Mouse (Mus musculus): ENCODE data around the gene Pga5. TPM values are rescaled to one million over a fixed set of nuclear protein-coding genes. Genes with fewer than 3 reads are reported as not detected.
A peak's percentile ranks its signal among the peaks of the same experiment; 100 is the strongest.

The Pga5 gene
- polyA plus RNA-seq, 1 experiment, result not detected

DNA sequence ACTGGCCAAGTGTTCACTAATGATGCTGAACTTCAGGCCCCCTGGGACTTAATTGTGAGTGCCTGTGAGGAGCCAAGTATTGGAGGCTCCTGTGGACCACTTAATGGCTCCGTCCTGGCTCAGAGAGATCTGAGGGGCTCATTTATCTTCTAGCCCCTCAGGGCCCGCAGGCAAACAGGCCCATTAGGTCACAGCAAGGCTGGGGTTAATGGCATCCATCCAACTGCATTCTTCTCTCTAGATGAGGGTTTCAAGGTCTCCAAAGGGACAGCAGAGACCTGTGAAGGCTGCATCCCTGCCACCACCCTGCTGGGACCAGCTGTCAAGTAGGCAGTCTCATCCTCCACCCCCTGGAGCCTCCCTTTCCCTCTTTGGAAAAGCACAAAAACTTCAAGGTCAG lies 41.9 kb upstream of the Pga5 start:
- H3K27ac ChIP-seq (ENCODE audit: insufficient read depth, low read length), result 0 out of 2 replicates have a peak overlapping the region, but pooled peaks have one; percentile 8
- TF ChIP-seq POLR2A (IDR thresholded peaks at IDR 0.05; ENCODE audit: low read depth, low read length), result no peak
- no peak for TF ChIP-seq CTCF (IDR thresholded peaks at IDR 0.05; ENCODE audit: extremely low read depth, insufficient read depth, insufficient read length, insufficient replicate concordance)
- H3K36me3 ChIP-seq (ENCODE audit: control insufficient read depth, insufficient read depth, low read length), result no peaks in the 10 kb centered on the region
- 95% methylated on average over 2 of the region's 2 CpGs for WGBS
- no peaks in the 10 kb centered on the region for H3K27me3 ChIP-seq (ENCODE audit: control insufficient read depth, insufficient read depth, low read length)
- no peak for DNase-seq (ENCODE audit: low read depth in 1 of 2, low spot score in 2 of 2)
- no peaks in the 10 kb centered on the region for H3K4me1 ChIP-seq (ENCODE audit: control insufficient read depth, insufficient read depth, insufficient read length)
- no peak overlapping the region for H3K4me3 ChIP-seq (ENCODE audit: extremely low read depth, insufficient read depth, insufficient read length)

DNA sequence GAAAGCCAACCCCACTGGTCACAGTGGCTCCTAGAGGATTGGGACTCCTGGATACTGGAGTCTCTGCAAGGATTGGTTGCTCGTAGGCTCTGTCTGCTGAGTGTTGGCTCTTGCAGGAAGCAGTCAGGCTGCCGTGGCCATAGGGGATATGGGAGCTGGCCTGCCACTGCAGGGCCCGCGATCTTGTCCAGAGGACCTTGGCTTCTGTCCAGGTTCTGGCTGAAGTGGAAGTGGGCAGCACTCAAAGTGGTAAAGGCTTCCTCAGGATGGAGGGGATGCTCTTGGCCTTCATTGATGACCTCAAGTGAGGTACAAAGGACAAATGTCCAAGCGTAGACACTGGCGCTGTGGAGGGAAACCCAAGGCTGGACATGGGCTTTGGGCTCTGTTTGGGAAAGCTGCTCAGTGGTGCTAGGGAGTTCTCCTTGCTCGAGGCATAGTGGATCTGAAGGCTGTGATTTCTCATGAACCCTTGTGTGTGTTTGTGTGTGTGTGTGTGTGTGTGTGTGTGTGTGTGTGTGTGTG lies 40.4 kb upstream of the Pga5 start:
- Histone ChIP-seq H3K4me3 (ENCODE audit: extremely low read depth, insufficient read depth, insufficient read length) (no peak overlapping the region), H3K4me1 (ENCODE audit: control insufficient read depth, insufficient read depth, insufficient read length) (no peaks in the 10 kb centered on the region), H3K36me3 (ENCODE audit: control insufficient read depth, insufficient read depth, low read length) (peaks cover 2% of the 10 kb centered on the region; the same call in 1 of the 2 replicates), H3K27me3 (ENCODE audit: control insufficient read depth, insufficient read depth, low read length) (no peaks in the 10 kb centered on the region), H3K27ac (ENCODE audit: insufficient read depth, low read length) (no peak overlapping the region)
- TF ChIP-seq CTCF (IDR thresholded peaks at IDR 0.05; ENCODE audit: extremely low read depth, insufficient read depth, insufficient read length, insufficient replicate concordance), result no peak
- 72% methylated on average over 7 of the region's 7 CpGs for WGBS
- DNase-seq (ENCODE audit: low read depth in 1 of 2, low spot score in 2 of 2), result no peak

- WGBS, result 73% methylated on average over 6 of the region's 6 CpGs
- no peaks in the 10 kb centered on the region for H3K4me1 ChIP-seq (ENCODE audit: control insufficient read depth, insufficient read depth, insufficient read length)
- no peak for DNase-seq (ENCODE audit: low read depth in 1 of 2, low spot score in 2 of 2)
- peaks cover 20% of the 10 kb centered on the region for H3K36me3 ChIP-seq (ENCODE audit: control insufficient read depth, insufficient read depth, low read length)
- H3K27me3 ChIP-seq (ENCODE audit: control insufficient read depth, insufficient read depth, low read length), result no peaks in the 10 kb centered on the region
- H3K4me3 ChIP-seq (ENCODE audit: extremely low read depth, insufficient read depth, insufficient read length), result no peak overlapping the region
- H3K27ac ChIP-seq (ENCODE audit: insufficient read depth, low read length), result no peak overlapping the region
- no peak for TF ChIP-seq CTCF (IDR thresholded peaks at IDR 0.05; ENCODE audit: extremely low read depth, insufficient read depth, insufficient read length, insufficient replicate concordance)
- TF ChIP-seq POLR2A (IDR thresholded peaks at IDR 0.05; ENCODE audit: low read depth, low read length), result no peak
Observed at GRCm38 (mm10) chr19:10715476-10715875, 37.6 kb upstream of the Pga5 start.

GRCm38 (mm10) chr19:10714682-10715475 lies 37.0 kb upstream of the Pga5 start:
- Histone ChIP-seq H3K27ac (ENCODE audit: insufficient read depth, low read length) (no peak overlapping the region), H3K36me3 (ENCODE audit: control insufficient read depth, insufficient read depth, low read length) (peaks cover 23% of the 10 kb centered on the region), H3K27me3 (ENCODE audit: control insufficient read depth, insufficient read depth, low read length) (no peaks in the 10 kb centered on the region), H3K4me1 (ENCODE audit: control insufficient read depth, insufficient read depth, insufficient read length) (no peaks in the 10 kb centered on the region), H3K4me3 (ENCODE audit: extremely low read depth, insufficient read depth, insufficient read length) (no peak overlapping the region)
- peak; percentile 52 to 71 for DNase-seq (ENCODE audit: low read depth in 1 of 2, low spot score in 2 of 2)
- TF ChIP-seq POLR2A (IDR thresholded peaks at IDR 0.05; ENCODE audit: low read depth, low read length) (no peak), CTCF (IDR thresholded peaks at IDR 0.05; ENCODE audit: extremely low read depth, insufficient read depth, insufficient read length, insufficient replicate concordance) (peak; percentile 77; the same call in 1 of the 2 replicates)
- WGBS, result 55% methylated on average over 4 of the region's 4 CpGs

GRCm38 (mm10) chr19:10714168-10714567 lies 36.3 kb upstream of the Pga5 start:
- no peaks in the 10 kb centered on the region for H3K27me3 ChIP-seq (ENCODE audit: control insufficient read depth, insufficient read depth, low read length)
- no peak for DNase-seq (ENCODE audit: low read depth in 1 of 2, low spot score in 2 of 2)
- TF ChIP-seq POLR2A (IDR thresholded peaks at IDR 0.05; ENCODE audit: low read depth, low read length) (no peak), CTCF (IDR thresholded peaks at IDR 0.05; ENCODE audit: extremely low read depth, insufficient read depth, insufficient read length, insufficient replicate concordance) (no peak)
- H3K27ac ChIP-seq (ENCODE audit: insufficient read depth, low read length), result no peak overlapping the region
- 94% methylated on average over 6 of the region's 6 CpGs for WGBS
- H3K36me3 ChIP-seq (ENCODE audit: control insufficient read depth, insufficient read depth, low read length), result peaks cover 23% of the 10 kb centered on the region
- no peaks in the 10 kb centered on the region for H3K4me1 ChIP-seq (ENCODE audit: control insufficient read depth, insufficient read depth, insufficient read length)
- H3K4me3 ChIP-seq (ENCODE audit: extremely low read depth, insufficient read depth, insufficient read length), result no peak overlapping the region

- H3K4me1 ChIP-seq (ENCODE audit: control insufficient read depth, insufficient read depth, insufficient read length), result no peaks in the 10 kb centered on the region
- H3K36me3 ChIP-seq (ENCODE audit: control insufficient read depth, insufficient read depth, low read length), result peaks cover 23% of the 10 kb centered on the region
- WGBS, result 92% methylated on average over 10 of the region's 10 CpGs
- H3K27ac ChIP-seq (ENCODE audit: insufficient read depth, low read length), result no peak overlapping the region
- no peaks in the 10 kb centered on the region for H3K27me3 ChIP-seq (ENCODE audit: control insufficient read depth, insufficient read depth, low read length)
- DNase-seq (ENCODE audit: low read depth in 1 of 2, low spot score in 2 of 2), result no peak
- TF ChIP-seq POLR2A (IDR thresholded peaks at IDR 0.05; ENCODE audit: low read depth, low read length), result no peak
- no peak overlapping the region for H3K4me3 ChIP-seq (ENCODE audit: extremely low read depth, insufficient read depth, insufficient read length)
Observed at GRCm38 (mm10) chr19:10713551-10713950, 35.7 kb upstream of the Pga5 start.

GRCm38 (mm10) chr19:10712646-10713045 lies 34.8 kb upstream of the Pga5 start:
- Histone ChIP-seq H3K27ac (ENCODE audit: insufficient read depth, low read length) (no peak overlapping the region), H3K27me3 (ENCODE audit: control insufficient read depth, insufficient read depth, low read length) (no peaks in the 10 kb centered on the region), H3K4me1 (ENCODE audit: control insufficient read depth, insufficient read depth, insufficient read length) (no peaks in the 10 kb centered on the region), H3K4me3 (ENCODE audit: extremely low read depth, insufficient read depth, insufficient read length) (no peak overlapping the region), H3K36me3 (ENCODE audit: control insufficient read depth, insufficient read depth, low read length) (peaks cover 23% of the 10 kb centered on the region)
- WGBS, result 96% methylated on average over 12 of the region's 12 CpGs
- TF ChIP-seq POLR2A (IDR thresholded peaks at IDR 0.05; ENCODE audit: low read depth, low read length), result no peak
- no peak for TF ChIP-seq CTCF (IDR thresholded peaks at IDR 0.05; ENCODE audit: extremely low read depth, insufficient read depth, insufficient read length, insufficient replicate concordance)
- no peak for DNase-seq (ENCODE audit: low read depth in 1 of 2, low spot score in 2 of 2)

Data from spleen, adult 2 months (tissue).